Mouse (Mus musculus): ENCODE data around the gene Atp11a.

Atp11a gene

GRCm38 (mm10) chr8:12825236-12825635 lies 68.4 kb downstream of the Atp11a start:
- no peak for DNase-seq

GRCm38 (mm10) chr8:12825686-12826237 lies 68.9 kb downstream of the Atp11a start:
- DNase-seq = no peak

GRCm38 (mm10) chr8:12827124-12827523 lies 70.3 kb downstream of the Atp11a start:
- DNase-seq = no peak

GRCm38 (mm10) chr8:12828298-12828697 lies 71.5 kb downstream of the Atp11a start:
- DNase-seq = no peak

GRCm38 (mm10) chr8:12829381-12829780 lies 72.6 kb downstream of the Atp11a start:
- DNase-seq = no peak

- DNase-seq = peak; percentile 56
These were observed 75.1 kb downstream of the Atp11a start for GRCm38 (mm10) chr8:12831659-12832589.

- DNase-seq = no peak
These were observed 76.8 kb downstream of the Atp11a start for GRCm38 (mm10) chr8:12833616-12834015.

- no peak for DNase-seq
These were observed 84.0 kb downstream of the Atp11a start for GRCm38 (mm10) chr8:12840834-12841233.

- no peak for DNase-seq
These were observed 85.7 kb downstream of the Atp11a start for GRCm38 (mm10) chr8:12842342-12842995.

- no peak for DNase-seq
These were observed 87.6 kb downstream of the Atp11a start for GRCm38 (mm10) chr8:12844347-12844950.

- DNase-seq = no peak
These were observed 89.6 kb downstream of the Atp11a start for GRCm38 (mm10) chr8:12846447-12846846.

- DNase-seq = no peak
These were observed 94.4 kb downstream of the Atp11a start for GRCm38 (mm10) chr8:12851241-12851640.

GRCm38 (mm10) chr8:12856038-12856437 lies 99.2 kb downstream of the Atp11a start:
- no peak for DNase-seq

- DNase-seq = no peak
These were observed 106.2 kb downstream of the Atp11a start for GRCm38 (mm10) chr8:12863061-12863460.

- no peak for DNase-seq
These were observed 106.8 kb downstream of the Atp11a start for GRCm38 (mm10) chr8:12863608-12864007.

GRCm38 (mm10) chr8:12865790-12866189 lies 109.0 kb downstream of the Atp11a start:
- no peak for DNase-seq

GRCm38 (mm10) chr8:12869661-12870060 lies 112.8 kb downstream of the Atp11a start:
- DNase-seq = no peak

- DNase-seq = no peak
These were observed 113.8 kb downstream of the Atp11a start for GRCm38 (mm10) chr8:12870656-12871055.

- peak; percentile 50 for DNase-seq
These were observed 114.6 kb downstream of the Atp11a start for GRCm38 (mm10) chr8:12871461-12871860.

GRCm38 (mm10) chr8:12872983-12873356 lies 116.2 kb downstream of the Atp11a start:
- DNase-seq = no peak

GRCm38 (mm10) chr8:12873357-12874046 lies 116.7 kb downstream of the Atp11a start, which contains the start of gene Mcf2l:
TSS of gene Mcf2l (plus strand) at chr8:12873806.
- peak; percentile 94 for DNase-seq

GRCm38 (mm10) chr8:12874194-12874791 lies 117.5 kb downstream of the Atp11a start:
- no peak for DNase-seq

Measured in retina, postnatal 1 day (tissue).